12 mouse cellular contexts compared by ENCODE assay signal in the genomic region with DNA sequence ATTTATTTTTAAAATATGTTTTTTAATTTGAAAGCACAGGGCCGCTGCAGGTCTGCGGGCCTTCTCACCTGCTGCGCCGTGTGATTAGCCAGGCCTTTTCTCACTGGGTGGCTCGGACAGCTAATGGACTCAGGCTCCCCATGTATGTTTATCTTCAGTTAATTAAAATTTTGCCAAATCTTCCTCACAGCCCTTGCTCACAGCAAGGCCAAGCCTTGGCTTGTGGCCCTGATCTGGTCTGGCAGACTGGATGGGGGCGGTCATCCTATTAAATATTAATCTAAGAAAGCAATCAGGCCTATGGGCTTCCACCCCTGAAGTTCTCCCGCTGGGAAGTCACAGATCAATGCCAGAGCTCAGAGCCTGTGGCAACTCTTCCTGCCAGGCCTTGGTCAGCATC.
DNase-seq lines count a peak whose midpoint lies in the region; ATAC-seq and TF ChIP-seq lines count a peak whose summit lies in the region.
"Had no signal": no experiment of that assay in that cellular context is flagged by ENCODE, and none has a peak within 500 bp of the region (broad histone marks: within the 10 kb centered on the region; RNA-seq: fewer than 3 reads in every experiment).

No protein-coding gene starts in this region.

- ATAC-seq in midbrain, postnatal 0 days (ENCODE audit: low FRiP score): 0 out of 2 replicates have a peak, but pooled peaks have one; percentile 54
- no peak for ATAC-seq in granulocyte monocyte progenitor cell, adult 5-6 weeks (replicated peaks; ENCODE audit: poor library complexity, severe bottlenecking)

- TF ChIP-seq CTCF in midbrain, postnatal 0 days (IDR thresholded peaks at IDR 0.05): no peak

- no peaks in the 10 kb centered on the region for H3K27me3 ChIP-seq in midbrain, postnatal 0 days (ENCODE audit: insufficient read depth, low read length)
- H3K27me3 ChIP-seq: heart, embryonic 15.5 days; neural tube, embryonic 12.5 days had no signal

- 54% methylated on average over 7 of the region's 7 CpGs for WGBS in midbrain, postnatal 0 days

- H3K9ac ChIP-seq in midbrain, postnatal 0 days (replicated peaks; ENCODE audit: low read length, poor library complexity, severe bottlenecking): no peak overlapping the region
- H3K9ac ChIP-seq: heart, embryonic 15.5 days; neural tube, embryonic 12.5 days had no signal

- no peaks in the 10 kb centered on the region for H3K9me3 ChIP-seq in midbrain, postnatal 0 days (ENCODE audit: low read length)
- H3K9me3 ChIP-seq: embryonic facial prominence, embryonic 10.5 days; G1E; heart, embryonic 15.5 days; neural tube, embryonic 12.5 days had no signal

- no peaks in the 10 kb centered on the region for H3K4me1 ChIP-seq in midbrain, postnatal 0 days (ENCODE audit: insufficient read depth, low read length)
- H3K4me1 ChIP-seq: heart, embryonic 15.5 days; neural tube, embryonic 12.5 days had no signal

- DNase-seq in retina, postnatal 1 day: peak; percentile 10
- no peak for DNase-seq in retina, embryonic 14.5 days (ENCODE audit: low spot score)
- DNase-seq in cerebellum, postnatal 10 days: peak; percentile 86 to 95
- peak; percentile 57 for DNase-seq in kidney, postnatal 10 days
- DNase-seq in midbrain, postnatal 0 days (ENCODE audit: low spot score): peak; percentile 85
- DNase-seq in frontal cortex, postnatal 10 days (ENCODE audit: low spot score in 2 of 2): no peak
- DNase-seq: layer of hippocampus, postnatal 36 days had no signal

- H3K4me2 ChIP-seq in midbrain, postnatal 0 days (ENCODE audit: low read depth, low read length, poor library complexity, severe bottlenecking): no peak overlapping the region
- H3K4me2 ChIP-seq: heart, embryonic 15.5 days; neural tube, embryonic 12.5 days had no signal

- H3K36me3 ChIP-seq in midbrain, postnatal 0 days (ENCODE audit: insufficient read depth, low read length): no peaks in the 10 kb centered on the region
- H3K36me3 ChIP-seq: embryonic facial prominence, embryonic 10.5 days; G1E; heart, embryonic 15.5 days; neural tube, embryonic 12.5 days had no signal

- H3K4me3 ChIP-seq in midbrain, postnatal 0 days (ENCODE audit: low read depth, low read length): no peak overlapping the region
- H3K4me3 ChIP-seq: embryonic facial prominence, embryonic 10.5 days; heart, embryonic 15.5 days; neural tube, embryonic 12.5 days had no signal

- no peak overlapping the region for H3K27ac ChIP-seq in midbrain, postnatal 0 days (ENCODE audit: low read depth, low read length)
- H3K27ac ChIP-seq: embryonic facial prominence, embryonic 10.5 days; heart, embryonic 15.5 days; neural tube, embryonic 12.5 days had no signal

Comparison
In these comparisons a context has a peak if more than half of its experiments do, and no peak if none do; other contexts are left out.
1. DNase-seq: peak in retina, postnatal 1 day (single experiment), cerebellum, postnatal 10 days (2 of 2), kidney, postnatal 10 days (single experiment) and midbrain, postnatal 0 days (single experiment); none in retina, embryonic 14.5 days (single experiment) and frontal cortex, postnatal 10 days (0 of 2).